Mouse (Mus musculus) T-helper 1 cell (primary cell): ENCODE results near the gene Clk1.
"Not testable (repeated sequence)": the region's sequence is repeated elsewhere in the genome, so short reads cannot be mapped to it uniquely, and the experiment has no call there.

Experiments
- in situ Hi-C: fragments of 300-600 bp; cut with MboI, MseI; formaldehyde crosslinking; loops from one replicate; pipeline ENCODE4 v1.15.1; 2025; ENCODE audit warnings: high pct_unique_total_duplicates

Gene Clk1

GRCm38 (mm10) chr1:58408141-58408540 lies 15.7 kb downstream of the Clk1 start:
- in situ Hi-C loops: no loop called here

- in situ Hi-C loops: no loop called here
These were observed 16.5 kb downstream of the Clk1 start for GRCm38 (mm10) chr1:58407321-58407720.

GRCm38 (mm10) chr1:58403745-58404144 lies 20.1 kb downstream of the Clk1 start:
- in situ Hi-C loops: no loop called here

- in situ Hi-C loops: no loop called here
These were observed 22.5 kb downstream of the Clk1 start for GRCm38 (mm10) chr1:58401396-58401795.

DNA sequence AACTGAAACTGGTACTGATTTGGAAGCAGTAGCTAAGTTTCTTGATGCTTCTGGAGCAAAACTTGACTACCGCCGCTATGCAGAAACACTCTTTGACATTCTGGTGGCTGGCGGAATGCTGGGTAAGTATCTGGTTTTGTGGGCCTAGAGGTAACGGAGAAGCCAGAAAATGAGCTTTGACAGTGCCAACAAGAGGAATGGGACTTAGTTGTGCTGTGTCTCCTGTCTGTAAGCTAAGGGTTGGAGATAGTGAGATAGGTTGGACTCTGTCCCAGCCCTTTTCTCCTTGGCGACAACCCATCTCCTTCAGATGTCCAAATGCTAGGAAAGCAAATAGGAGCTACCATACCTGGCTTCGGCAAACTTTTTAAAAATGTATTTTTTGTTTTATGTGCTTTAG lies 26.1 kb downstream of the Clk1 start:
- in situ Hi-C loops: no loop called here

GRCm38 (mm10) chr1:58396179-58396578 lies 27.7 kb downstream of the Clk1 start:
- in situ Hi-C loops: no loop called here

DNA sequence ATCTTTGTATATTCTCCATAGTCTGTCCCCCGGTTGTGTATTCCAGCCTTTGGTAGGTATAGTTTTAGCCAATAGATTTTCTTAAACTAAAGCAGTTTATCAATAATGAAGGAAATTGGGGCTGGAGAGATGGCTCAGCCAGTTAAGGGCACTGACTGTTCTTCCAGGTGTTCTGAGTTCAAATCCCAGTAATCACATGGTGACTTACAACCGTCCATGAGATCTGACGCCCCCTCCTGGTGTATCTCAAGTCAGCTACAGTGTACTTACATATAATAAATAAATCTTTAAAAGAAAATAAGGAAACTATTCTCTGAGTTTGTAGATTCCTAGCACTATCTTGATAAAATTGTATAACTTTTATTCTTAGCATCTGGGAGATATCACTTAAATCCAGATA lies 28.5 kb downstream of the Clk1 start:
- in situ Hi-C loops: no loop called here

GRCm38 (mm10) chr1:58393284-58394195 lies 30.3 kb downstream of the Clk1 start:
- in situ Hi-C loops: no loop called here

GRCm38 (mm10) chr1:58392652-58393283 lies 31.1 kb downstream of the Clk1 start, which contains the start of gene Bzw1:
Gene Bzw1, plus strand, starts transcription at chr1:58392898.
- in situ Hi-C loops: no loop called here

- in situ Hi-C loops: no loop called here
These were observed 31.6 kb downstream of the Clk1 start for GRCm38 (mm10) chr1:58392268-58392651.

DNA sequence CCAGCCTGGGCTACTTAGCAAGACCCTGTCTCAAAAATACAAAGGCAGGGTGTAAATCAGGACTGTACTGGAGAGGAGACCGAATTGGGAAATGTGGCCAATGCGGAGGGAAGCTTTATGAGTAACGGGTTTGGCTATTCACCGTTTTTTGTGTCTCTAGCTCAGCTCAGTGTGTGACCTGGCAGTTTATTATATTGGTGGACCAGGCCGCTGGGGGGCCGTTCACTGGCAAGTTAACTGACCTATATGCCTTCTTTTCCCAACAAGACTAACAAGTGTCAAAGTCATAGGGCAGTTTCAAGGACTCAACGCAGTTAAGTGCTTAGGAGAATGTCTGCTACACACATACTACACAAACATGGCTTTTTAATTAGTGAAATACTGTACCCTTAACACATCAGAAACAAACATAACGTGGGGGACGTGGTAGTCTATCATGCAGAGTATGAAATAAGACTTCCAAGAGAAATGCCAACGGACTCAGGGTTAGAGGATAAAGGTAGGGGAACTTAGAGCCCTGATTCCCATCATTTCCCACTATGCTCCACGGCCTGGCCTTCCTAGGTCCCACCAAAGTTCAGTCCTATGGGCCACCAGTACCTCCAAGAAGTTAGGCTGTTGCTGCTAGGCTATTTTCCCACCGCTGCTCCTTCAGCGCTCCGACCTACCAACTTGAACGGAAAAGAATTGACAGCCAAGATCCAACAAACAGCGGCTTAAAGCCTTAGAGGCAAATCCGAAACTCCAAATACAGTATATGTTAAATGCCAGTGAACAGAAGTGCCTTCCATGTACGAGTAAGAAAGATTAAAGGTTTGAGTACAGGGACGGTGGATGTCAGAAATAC lies 32.2 kb downstream of the Clk1 start:
- in situ Hi-C loops: no loop called here

GRCm38 (mm10) chr1:58382586-58383281 lies 41.1 kb downstream of the Clk1 start:
- in situ Hi-C loops: no loop called here

- in situ Hi-C loops: no loop called here
These were observed 48.2 kb downstream of the Clk1 start for GRCm38 (mm10) chr1:58375574-58376147.

- in situ Hi-C loops: not testable (repeated sequence)
These were observed 49.6 kb downstream of the Clk1 start for GRCm38 (mm10) chr1:58374266-58374665.

DNA sequence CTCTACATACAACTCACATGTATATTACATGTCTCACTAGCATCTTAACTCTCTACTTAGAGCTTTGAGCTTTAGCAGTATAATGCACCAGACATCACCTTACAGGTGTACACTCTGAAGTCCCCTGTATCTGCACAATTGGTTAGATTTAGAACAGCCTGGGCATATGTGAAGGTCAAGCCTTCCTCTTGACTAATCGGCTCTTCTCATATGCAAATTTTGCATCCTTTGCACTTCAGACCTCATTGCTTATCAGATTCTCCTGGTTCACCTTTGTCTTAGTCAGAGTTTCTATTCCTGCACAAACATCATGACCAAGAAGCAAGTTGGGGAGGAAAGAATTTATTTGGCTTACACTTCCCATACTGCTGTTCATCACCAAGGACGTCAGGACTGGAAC lies 54.1 kb downstream of the Clk1 start:
- in situ Hi-C loops: no loop called here

- in situ Hi-C loops: no loop called here
These were observed 57.0 kb downstream of the Clk1 start for GRCm38 (mm10) chr1:58366737-58367471.

- in situ Hi-C loops: no loop called here
These were observed 58.0 kb downstream of the Clk1 start for GRCm38 (mm10) chr1:58365829-58366228.

DNA sequence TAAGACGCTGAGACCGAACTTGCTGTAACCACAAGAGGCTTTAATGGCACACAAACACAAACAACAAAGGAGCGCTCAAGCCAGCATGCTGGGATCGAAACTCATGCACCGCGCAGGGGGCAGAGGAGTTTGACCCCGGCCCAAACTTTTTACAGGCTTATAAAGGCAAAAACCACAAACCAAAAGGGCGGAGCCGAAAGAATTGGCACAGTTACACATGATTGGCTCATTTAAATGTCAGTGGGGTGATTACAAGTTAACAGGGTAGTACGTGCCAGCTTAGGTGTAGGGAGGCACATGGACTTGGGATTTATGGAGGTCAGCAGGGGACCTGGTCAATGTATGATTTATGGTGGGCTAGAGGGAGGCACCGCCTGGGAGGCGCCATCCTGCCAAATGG lies 59.3 kb downstream of the Clk1 start:
- in situ Hi-C loops: no loop called here

GRCm38 (mm10) chr1:58362296-58362695 lies 61.6 kb downstream of the Clk1 start:
- in situ Hi-C loops: no loop called here
